Mouse (Mus musculus): ENCODE measurements around the gene Gm20683.
A peak's percentile ranks its signal among the peaks of the same experiment; 100 is the strongest.

Gene Gm20683

GRCm38 (mm10) chr17:25842509-25842908, 946 bp upstream of the Gm20683 start:
- no peak for DNase-seq (ENCODE audit: low spot score in 2 of 2)

- DNase-seq (ENCODE audit: low spot score in 2 of 2): no peak
These were observed 1.0 kb downstream of the Gm20683 start for GRCm38 (mm10) chr17:25840519-25840918.

DNA sequence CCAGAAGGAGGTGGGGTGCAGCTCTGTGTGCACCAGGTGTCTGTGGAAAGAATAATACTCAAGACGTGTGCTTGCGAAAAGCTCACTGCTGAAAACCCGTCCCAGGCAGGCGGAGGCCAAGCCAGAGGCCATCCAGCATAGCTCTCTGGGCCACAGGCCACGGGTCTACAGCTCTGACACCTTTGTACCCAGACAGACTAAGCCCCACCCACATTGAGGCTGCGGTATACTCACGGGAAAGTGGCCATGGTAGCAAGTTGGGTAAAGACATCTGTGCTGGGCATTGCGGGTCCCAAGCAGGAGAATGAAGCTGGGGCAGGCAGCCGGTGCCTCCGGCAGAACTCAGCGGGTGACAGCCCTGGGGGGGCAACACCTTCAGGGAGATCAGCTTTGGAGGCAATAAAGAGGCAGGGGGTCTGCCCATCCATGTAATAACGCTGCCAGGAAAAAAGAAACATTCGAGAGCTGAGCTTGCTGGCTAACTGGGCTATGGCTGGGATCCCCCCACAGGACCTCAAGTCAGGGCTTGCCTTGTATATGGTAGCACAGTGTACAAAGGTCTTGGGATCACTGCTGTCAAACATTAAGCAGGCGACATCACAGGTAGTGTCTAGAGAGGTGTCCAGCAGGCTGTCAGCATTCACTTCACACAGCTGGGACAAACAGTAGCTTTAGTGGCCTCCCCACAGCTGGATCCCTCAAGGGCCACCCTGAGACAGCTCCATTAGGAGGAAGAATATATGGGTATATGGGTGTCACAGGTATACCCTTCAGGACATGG, 1.9 kb downstream of the Gm20683 start:
- no peak for DNase-seq (ENCODE audit: low spot score in 2 of 2)

DNA sequence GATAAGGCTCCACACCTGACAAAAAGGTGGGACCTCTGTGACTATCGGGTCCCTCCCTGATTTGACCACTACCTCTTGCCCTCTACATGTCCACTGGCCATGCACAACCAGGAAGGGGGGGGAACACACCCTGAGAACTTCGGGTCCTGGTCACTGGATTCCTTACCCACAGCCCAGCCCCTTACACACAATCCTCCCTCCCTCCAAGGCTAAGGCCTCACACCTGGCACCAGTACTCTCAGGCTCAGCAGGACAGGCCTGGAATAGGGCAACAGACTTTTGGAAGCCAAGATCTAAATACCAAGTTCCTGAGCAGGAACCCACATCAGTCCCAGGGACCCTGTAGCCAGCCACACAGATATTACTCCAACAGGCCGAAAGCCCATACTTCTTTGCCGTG, 2.7 kb downstream of the Gm20683 start:
- DNase-seq (ENCODE audit: low spot score in 2 of 2): no peak

GRCm38 (mm10) chr17:25837533-25837932, 4.0 kb downstream of the Gm20683 start:
- DNase-seq (ENCODE audit: low spot score in 2 of 2): no peak

GRCm38 (mm10) chr17:25837076-25837410, 4.5 kb downstream of the Gm20683 start, which contains the start of gene Rhbdl1:
TSS of gene Rhbdl1 (minus strand) at chr17:25837295.
- DNase-seq (ENCODE audit: low spot score in 2 of 2): peak in 1 of 2 experiments; percentile 46

GRCm38 (mm10) chr17:25836397-25837075, 5.0 kb downstream of the Gm20683 start:
- DNase-seq (ENCODE audit: low spot score in 2 of 2): peak in 1 of 2 experiments; percentile 35

GRCm38 (mm10) chr17:25835816-25836215, 5.7 kb downstream of the Gm20683 start:
- no peak for DNase-seq (ENCODE audit: low spot score in 2 of 2)

GRCm38 (mm10) chr17:25835301-25835700, 6.3 kb downstream of the Gm20683 start:
- no peak for DNase-seq (ENCODE audit: low spot score in 2 of 2)

DNA sequence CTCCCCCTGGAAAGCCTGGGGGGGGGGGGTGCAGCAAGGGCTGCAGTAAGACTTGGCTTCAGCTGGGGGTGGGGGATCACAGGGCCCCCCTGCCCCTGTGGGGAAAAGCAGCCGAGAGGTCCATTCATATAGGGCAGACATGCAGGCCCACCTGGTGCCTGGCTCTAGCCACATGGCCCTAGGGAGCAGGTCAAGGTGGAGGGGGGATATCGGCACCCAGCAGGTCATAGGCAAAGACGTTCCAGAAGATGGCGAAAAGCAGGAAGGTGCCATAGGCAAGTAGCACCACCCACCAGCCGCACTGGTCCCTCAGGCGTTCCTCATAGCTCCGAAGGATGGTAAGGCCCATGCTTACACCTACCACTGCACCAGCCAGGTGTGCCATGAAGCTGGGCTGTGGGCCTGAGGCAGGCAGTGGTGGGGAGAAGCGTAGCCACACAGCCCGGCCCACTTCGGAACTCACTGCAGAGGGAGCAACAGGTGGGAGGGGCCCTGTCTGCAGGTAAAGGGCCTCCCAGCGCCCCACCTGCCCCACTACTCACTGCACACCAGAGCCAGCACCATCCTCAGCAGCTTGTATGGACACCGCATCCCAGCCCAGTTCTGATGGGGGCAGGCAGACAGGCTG, 6.9 kb downstream of the Gm20683 start:
- no peak for DNase-seq (ENCODE audit: low spot score in 2 of 2)

GRCm38 (mm10) chr17:25833961-25834594, 7.5 kb downstream of the Gm20683 start:
- DNase-seq (ENCODE audit: low spot score in 2 of 2): no peak

DNA sequence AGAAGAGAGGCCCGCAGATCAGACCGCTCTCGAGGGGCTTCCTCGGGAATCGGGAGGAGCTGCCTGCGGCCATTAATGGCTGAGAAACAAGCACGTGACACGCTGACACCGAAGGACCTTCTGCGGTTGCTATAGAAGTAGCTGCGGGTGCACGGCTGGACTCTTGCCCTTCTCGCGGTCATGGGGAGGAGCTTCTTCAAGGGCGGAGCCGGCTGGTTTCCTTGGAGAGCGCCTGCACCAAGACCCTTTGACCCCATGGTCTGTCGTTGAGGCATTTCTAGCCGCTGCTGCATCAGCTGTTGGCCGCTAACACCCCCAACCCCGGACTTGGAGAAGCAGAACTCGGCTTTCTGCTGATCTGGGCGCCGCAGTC, 8.3 kb downstream of the Gm20683 start, which contains the start of gene Stub1:
Stub1 (minus strand) TSS at position 114 of the 373 bp plus-strand sequence.
- DNase-seq (ENCODE audit: low spot score in 2 of 2): peak in 1 of 2 experiments; percentile 88

GRCm38 (mm10) chr17:25832436-25833290, 8.9 kb downstream of the Gm20683 start:
- DNase-seq (ENCODE audit: low spot score in 2 of 2): peak; percentile 98 to 99

GRCm38 (mm10) chr17:25831451-25832281, 9.9 kb downstream of the Gm20683 start:
- peak in 1 of 2 experiments; percentile 31 for DNase-seq (ENCODE audit: low spot score in 2 of 2)

- DNase-seq (ENCODE audit: low spot score in 2 of 2): no peak
These were observed 10.6 kb downstream of the Gm20683 start for GRCm38 (mm10) chr17:25830806-25831431.

DNA sequence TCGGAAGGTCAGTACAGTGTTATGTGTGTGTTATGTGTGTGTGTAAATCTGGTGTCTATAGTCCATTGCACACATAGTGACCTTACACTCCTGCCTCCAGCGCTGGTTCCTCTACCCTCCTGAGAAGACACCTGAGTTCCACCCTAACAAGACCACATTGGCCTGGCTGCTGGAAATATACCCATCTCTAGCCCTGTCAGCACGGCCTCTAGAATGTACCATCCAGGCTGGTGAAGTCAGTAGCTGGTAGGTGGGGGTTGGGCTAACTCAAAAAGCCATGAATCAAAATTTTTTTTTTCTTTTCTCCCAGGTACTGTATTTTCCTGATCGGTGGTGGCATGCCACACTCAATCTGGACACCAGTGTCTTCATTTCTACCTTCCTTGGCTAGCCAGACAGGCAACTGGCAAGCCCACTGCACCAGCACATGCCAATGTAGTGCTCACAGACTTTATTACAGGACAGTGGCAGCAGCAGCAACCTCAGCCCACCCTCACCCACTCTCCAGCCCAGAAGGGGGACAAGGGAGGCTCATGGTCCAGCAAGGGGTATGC, 11.3 kb downstream of the Gm20683 start:
- no peak for DNase-seq (ENCODE audit: low spot score in 2 of 2)

- DNase-seq (ENCODE audit: low spot score in 2 of 2): peak in 1 of 2 experiments; percentile 18
These were observed 12.0 kb downstream of the Gm20683 start for GRCm38 (mm10) chr17:25829558-25830017.

- DNase-seq (ENCODE audit: low spot score in 2 of 2): peak; percentile 65 to 66
These were observed 12.6 kb downstream of the Gm20683 start, which contains the start of gene Jmjd8 for GRCm38 (mm10) chr17:25828712-25829557. TSS of gene Jmjd8 (plus strand) at chr17:25828867.

Measured in urinary bladder, adult 18-20 months (tissue).